Mouse (Mus musculus): ENCODE measurements around the gene Hist1h2ap. TPM values are rescaled to one million over a fixed set of nuclear protein-coding genes. Genes with fewer than 3 reads are reported as not detected.
"Not testable (repeated sequence)": the region's sequence is repeated elsewhere in the genome, so short reads cannot be mapped to it uniquely, and the experiment has no call there.

Gene Hist1h2ap
- polyA plus RNA-seq, 2 experiments, result 95.9 to 6,963 TPM

DNA sequence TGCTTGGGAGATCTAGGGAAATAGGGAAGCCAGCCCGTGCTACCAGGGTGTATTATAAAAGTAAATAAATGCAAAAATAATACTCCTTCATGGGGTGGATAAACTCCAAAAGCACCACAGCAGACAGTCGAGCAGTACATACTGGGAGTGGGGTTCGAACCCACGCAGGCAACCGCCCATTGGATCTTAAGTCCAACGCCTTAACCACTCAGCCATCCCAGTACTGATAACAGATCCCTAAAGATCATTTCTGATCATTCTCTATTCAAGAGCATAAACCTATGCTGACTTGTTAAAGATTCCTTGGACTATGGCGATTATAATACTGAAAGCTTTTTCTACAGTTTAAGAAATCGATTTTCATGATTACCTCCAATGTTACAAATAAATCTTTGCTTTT is 14.6 kb upstream of the Hist1h2ap start:
- peak in 1 of 3 experiments; percentile 32 for DNase-seq (ENCODE audit: low read depth in 3 of 3, low spot score in 3 of 3)
- 21% methylated on average over 8 of the region's 8 CpGs for WGBS (ENCODE audit: insufficient replicate concordance)
- Histone ChIP-seq H3K4me2 (ENCODE audit: low read depth) (no peak overlapping the region), H3K27me3 (ENCODE audit: control insufficient read depth, insufficient read depth, low read length) (no peaks in the 10 kb centered on the region), H3K4me1 (replicated peaks; ENCODE audit: control insufficient read depth in 2 of 2, insufficient read depth in 2 of 2, low read length in 1 of 2) (peaks cover 0 to 5% of the 10 kb centered on the region in 2 experiments; a peak in 2 of 4 replicates), H3K9ac (replicated peaks) (no peak overlapping the region), H3K9me3 (ENCODE audit: control insufficient read depth, low read length) (no peaks in the 10 kb centered on the region), H3K27ac (no peak overlapping the region), H3K4me3 (ENCODE audit: insufficient read depth in 1 of 2, low read depth in 2 of 2, low read length in 2 of 2) (no peak overlapping the region), H3K36me3 (replicated peaks; ENCODE audit: control insufficient read depth, insufficient read depth, low read depth) (no peaks in the 10 kb centered on the region)
- TF ChIP-seq EP300 (IDR thresholded peaks at IDR 0.05; ENCODE audit: low read depth), result no peak
- no peak for TF ChIP-seq CTCF (IDR thresholded peaks at IDR 0.05; ENCODE audit: low read depth)
- ATAC-seq (ENCODE audit: insufficient read depth), result peak; percentile 64; the same call in 1 of the 2 replicates

DNA sequence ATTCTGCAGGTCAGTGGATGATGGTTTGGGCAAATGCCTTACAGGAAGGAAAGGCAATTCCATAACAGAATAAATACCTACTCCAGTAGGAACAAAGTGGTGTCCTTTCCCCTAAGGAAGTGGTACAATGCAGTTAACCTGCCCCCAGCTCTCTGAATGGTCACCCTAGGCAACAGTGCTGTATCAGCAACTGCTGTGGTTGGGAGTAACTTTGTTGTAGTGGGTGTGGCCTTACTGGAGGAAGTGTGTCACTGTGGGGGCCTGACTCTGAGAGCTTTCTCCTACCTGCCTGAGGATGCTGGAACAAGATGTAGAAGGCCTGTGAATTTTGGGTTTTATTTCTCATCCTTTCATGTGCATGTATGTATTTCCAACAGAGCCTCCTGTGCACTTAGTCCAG is 13.0 kb upstream of the Hist1h2ap start:
- not testable (repeated sequence) for H3K9me3 ChIP-seq (ENCODE audit: control insufficient read depth, low read length); H3K27me3 ChIP-seq (ENCODE audit: control insufficient read depth, insufficient read depth, low read length); H3K4me3 ChIP-seq (ENCODE audit: insufficient read depth in 1 of 2, low read depth in 2 of 2, low read length in 2 of 2); DNase-seq (ENCODE audit: low read depth in 3 of 3, low spot score in 3 of 3); H3K4me1 ChIP-seq (replicated peaks; ENCODE audit: control insufficient read depth in 2 of 2, insufficient read depth in 2 of 2, low read length in 1 of 2); H3K4me2 ChIP-seq (ENCODE audit: low read depth); H3K27ac ChIP-seq; H3K9ac ChIP-seq (replicated peaks); H3K36me3 ChIP-seq (replicated peaks; ENCODE audit: control insufficient read depth, insufficient read depth, low read depth)
- peak; percentile 59; the same call in 1 of the 2 replicates for ATAC-seq (ENCODE audit: insufficient read depth)

DNA sequence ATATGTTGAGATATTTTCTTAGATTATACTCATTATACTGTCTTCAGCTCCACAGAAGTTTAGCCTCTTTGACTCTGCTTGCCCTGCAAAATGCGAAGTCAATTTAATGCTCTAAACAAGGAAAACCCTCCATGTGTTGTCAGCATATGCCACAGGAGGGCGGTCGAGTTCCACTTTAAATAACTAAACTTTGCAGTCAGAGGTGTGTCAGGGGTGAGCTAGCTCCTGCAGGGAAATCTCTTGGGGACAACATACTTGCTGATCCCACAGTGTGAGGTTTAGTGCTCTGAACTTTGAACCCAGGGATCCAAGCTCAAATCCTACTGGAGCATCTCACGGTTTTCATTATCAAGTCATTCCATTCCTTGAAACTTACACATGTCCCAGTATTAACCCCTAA is 7.2 kb upstream of the Hist1h2ap start:
- not testable (repeated sequence) for H3K4me3 ChIP-seq (ENCODE audit: insufficient read depth in 1 of 2, low read depth in 2 of 2, low read length in 2 of 2); H3K9ac ChIP-seq (replicated peaks); H3K27me3 ChIP-seq (ENCODE audit: control insufficient read depth, insufficient read depth, low read length); H3K4me2 ChIP-seq (ENCODE audit: low read depth); DNase-seq (ENCODE audit: low read depth in 3 of 3, low spot score in 3 of 3); H3K4me1 ChIP-seq (replicated peaks; ENCODE audit: control insufficient read depth in 2 of 2, insufficient read depth in 2 of 2, low read length in 1 of 2); H3K9me3 ChIP-seq (ENCODE audit: control insufficient read depth, low read length); H3K27ac ChIP-seq; H3K36me3 ChIP-seq (replicated peaks; ENCODE audit: control insufficient read depth, insufficient read depth, low read depth)
- WGBS (ENCODE audit: insufficient replicate concordance), result no CpG with 5 or more reads among the region's 4 CpGs
- peak; percentile 60; the same call in 1 of the 2 replicates for ATAC-seq (ENCODE audit: insufficient read depth)

DNA sequence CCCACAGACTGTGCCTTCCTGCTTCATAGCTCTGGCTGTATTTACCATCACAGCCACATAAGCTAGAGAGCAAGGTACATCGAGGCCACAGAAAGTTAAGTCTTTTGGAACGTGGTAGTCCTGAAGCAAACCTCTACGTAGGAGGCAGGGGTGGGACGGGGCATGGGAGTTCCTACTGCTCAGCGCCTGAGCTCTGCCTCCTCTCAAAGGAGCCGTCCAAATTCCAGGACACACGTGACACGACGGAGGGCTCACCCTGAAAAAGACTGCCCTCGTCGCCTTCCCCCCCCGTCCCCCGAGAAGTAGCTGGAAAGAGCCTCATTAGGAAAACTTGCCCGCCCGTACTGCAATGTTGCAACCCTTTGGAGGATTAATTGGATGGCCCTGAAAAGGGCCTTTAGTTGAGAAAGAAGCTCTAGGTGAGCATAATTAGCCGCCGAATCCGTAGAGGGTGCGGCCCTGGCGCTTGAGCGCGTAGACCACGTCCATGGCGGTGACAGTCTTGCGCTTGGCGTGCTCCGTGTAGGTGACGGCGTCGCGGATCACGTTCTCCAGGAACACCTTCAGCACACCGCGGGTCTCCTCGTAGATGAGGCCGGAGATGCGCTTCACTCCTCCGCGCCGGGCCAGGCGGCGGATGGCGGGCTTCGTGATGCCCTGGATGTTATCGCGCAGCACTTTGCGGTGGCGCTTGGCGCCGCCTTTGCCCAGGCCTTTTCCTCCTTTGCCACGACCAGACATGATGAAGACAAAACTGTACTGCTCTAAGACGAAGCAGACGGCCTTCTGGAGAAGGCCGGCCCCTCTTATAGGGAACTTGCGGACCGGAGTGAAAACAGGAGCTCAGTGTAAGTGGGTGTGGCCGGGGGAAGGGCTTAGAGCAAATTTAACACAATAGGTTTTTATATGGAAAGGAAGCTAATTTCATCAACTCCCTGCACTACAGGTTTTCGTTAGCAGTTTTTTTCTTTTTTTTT is 1.6 kb downstream of the Hist1h2ap start, which contains the start of gene Hist1h4n:
TSS of gene Hist1h4n (minus strand) at position 779 of the 977 bp plus-strand sequence.
- Histone ChIP-seq H3K4me3 (ENCODE audit: insufficient read depth in 1 of 2, low read depth in 2 of 2, low read length in 2 of 2) (peak within 1 kb of the TSS; percentile 21 to 39; a peak in 3 of 4 replicates), H3K27ac (peak within 1 kb of the TSS; percentile 76), H3K4me2 (ENCODE audit: low read depth) (peak within 1 kb of the TSS; percentile 46), H3K9ac (replicated peaks) (peak within 1 kb of the TSS; percentile 62)
- H3K27me3 ChIP-seq (ENCODE audit: control insufficient read depth, insufficient read depth, low read length); H3K9me3 ChIP-seq (ENCODE audit: control insufficient read depth, low read length); H3K4me1 ChIP-seq (replicated peaks; ENCODE audit: control insufficient read depth in 2 of 2, insufficient read depth in 2 of 2, low read length in 1 of 2); DNase-seq (ENCODE audit: low read depth in 3 of 3, low spot score in 3 of 3); H3K36me3 ChIP-seq (replicated peaks; ENCODE audit: control insufficient read depth, insufficient read depth, low read depth): not testable (repeated sequence)
- ATAC-seq (ENCODE audit: insufficient read depth), result peak; percentile 70
- WGBS (ENCODE audit: insufficient replicate concordance), result under 1% methylated on average over 23 of the region's 58 CpGs
- TF ChIP-seq EP300 (IDR thresholded peaks at IDR 0.05; ENCODE audit: low read depth), result peak; percentile 53; the same call in 1 of the 2 replicates

DNA sequence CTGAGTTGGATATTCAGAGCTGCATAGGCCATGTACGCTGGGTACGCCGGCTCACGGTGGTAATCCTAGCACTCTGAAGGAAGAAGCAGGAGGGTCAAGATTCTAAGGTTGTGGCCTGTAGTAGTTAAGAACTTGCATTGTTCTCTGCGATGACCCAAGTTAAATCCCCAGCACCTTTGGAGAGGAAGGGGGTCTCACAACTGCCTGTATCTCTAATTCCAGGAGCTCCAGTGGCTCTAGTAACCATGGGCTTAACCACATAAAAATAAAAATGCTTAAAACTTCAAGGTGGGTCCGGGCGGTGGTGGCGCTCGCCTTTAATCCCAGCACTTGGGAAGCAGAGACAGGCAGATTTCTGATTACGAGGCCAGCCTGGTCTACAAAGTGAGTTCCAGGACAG is 3.0 kb downstream of the Hist1h2ap start:
- ATAC-seq (ENCODE audit: insufficient read depth) (no peak), DNase-seq (ENCODE audit: low read depth in 3 of 3, low spot score in 3 of 3) (no peak)
- H3K9me3 ChIP-seq (ENCODE audit: control insufficient read depth, low read length), result no peaks in the 10 kb centered on the region
- no peak for TF ChIP-seq CTCF (IDR thresholded peaks at IDR 0.05; ENCODE audit: low read depth)
- no peak for TF ChIP-seq EP300 (IDR thresholded peaks at IDR 0.05; ENCODE audit: low read depth)
- H3K36me3 ChIP-seq (replicated peaks; ENCODE audit: control insufficient read depth, insufficient read depth, low read depth), result no peaks in the 10 kb centered on the region
- H3K27me3 ChIP-seq (ENCODE audit: control insufficient read depth, insufficient read depth, low read length), result no peaks in the 10 kb centered on the region
- H3K4me3 ChIP-seq (ENCODE audit: insufficient read depth in 1 of 2, low read depth in 2 of 2, low read length in 2 of 2), result peak overlapping the region; percentile 36 to 39; a peak in 3 of 4 replicates
- peaks cover 0 to 2% of the 10 kb centered on the region in 2 experiments; a peak in 1 of 4 replicates for H3K4me1 ChIP-seq (replicated peaks; ENCODE audit: control insufficient read depth in 2 of 2, insufficient read depth in 2 of 2, low read length in 1 of 2)
- WGBS (ENCODE audit: insufficient replicate concordance), result 81% methylated on average over 10 of the region's 10 CpGs
- peak overlapping the region; percentile 80 for H3K27ac ChIP-seq
- peak overlapping the region; percentile 63 for H3K9ac ChIP-seq (replicated peaks)
- H3K4me2 ChIP-seq (ENCODE audit: low read depth), result peak overlapping the region; percentile 58
